Mouse (Mus musculus) spleen, adult 2 months (tissue): ENCODE data around the gene Cep95.

ENCODE experiments used
- CTCF ChIP-seq: fragments of 200-500 bp; IDR thresholded peaks from 2 replicates; pipeline ENCODE4 v1.5.1; 2011; ENCODE audit warnings: mild to moderate bottlenecking, inconsistent platforms; ENCODE audit not compliant: insufficient read depth, insufficient read length, insufficient replicate concordance; ENCODE audit errors: extremely low read depth
- POLR2A ChIP-seq: fragments of 200-500 bp; IDR thresholded peaks from 2 replicates; pipeline ENCODE4 v1.6.1; 2011; ENCODE audit warnings: low read depth, low read length, inconsistent platforms

DNA sequence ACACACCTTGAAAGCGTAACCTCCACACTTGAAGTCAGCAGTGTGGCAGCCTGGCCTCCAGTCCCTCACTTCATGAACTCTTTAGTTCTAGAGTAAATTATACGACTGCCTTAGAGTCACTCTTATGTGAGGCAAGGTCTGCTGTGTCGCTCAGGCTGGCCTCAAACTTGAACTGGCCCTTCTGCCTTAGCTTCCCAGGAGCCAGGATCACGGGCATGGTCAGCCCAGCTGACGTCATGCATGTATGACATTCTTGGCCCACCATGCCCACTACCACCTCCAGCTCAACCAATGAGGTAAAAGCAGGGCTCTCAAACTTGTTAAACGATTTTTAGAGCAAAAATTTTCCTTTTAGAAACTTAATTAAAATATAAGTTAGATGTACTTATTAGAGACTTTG, 32.3 kb downstream of the Cep95 start:
- TF ChIP-seq CTCF = no peak
- no peak for TF ChIP-seq POLR2A
